Mouse (Mus musculus) ES-E14 (cell line): ENCODE measurements around the gene Asic1. TPM values are rescaled to one million over a fixed set of nuclear protein-coding genes. Genes with fewer than 3 reads are reported as not detected.

ENCODE experiments used
- DNase-seq: peaks from one replicate; pipeline ENCODE4 v3.0.0-alpha.2; 2013; ENCODE audit warnings: low read depth, low spot score
- H3K27ac ChIP-seq: 2 replicates; pipeline ENCODE4 v1.5.1; 2012; ENCODE audit warnings: low read depth, mild to moderate bottlenecking, low read length, moderate library complexity, mixed read lengths; ENCODE audit not compliant: poor library complexity, insufficient read depth, severe bottlenecking
- H3K36me3 ChIP-seq: 2 replicates; pipeline ENCODE4 v1.6.1; 2012; ENCODE audit warnings: mild to moderate bottlenecking, low read length, moderate library complexity, mixed read lengths; ENCODE audit not compliant: control insufficient read depth, poor library complexity, insufficient read depth, severe bottlenecking
- H3K4me1 ChIP-seq, 2 experiments: fragments of 150-350 bp in 1 of 2; sonication (generic) in 1 of 2; 2 replicates each; pipeline ENCODE4 v1.6.1; 2012; ENCODE audit warnings: low read length in 2 of 2, mild to moderate bottlenecking in 1 of 2, mixed read lengths in 1 of 2; ENCODE audit not compliant: control insufficient read depth in 2 of 2, insufficient read depth in 2 of 2, poor library complexity in 1 of 2
- H3K4me3 ChIP-seq, 2 experiments: fragments of 150-350 bp in 1 of 2; sonication (generic) in 1 of 2; 2 replicates each; pipeline ENCODE4 v1.5.1; 2012; ENCODE audit warnings: low read length in 2 of 2, low read depth in 1 of 2, mild to moderate bottlenecking in 1 of 2, mixed read lengths in 1 of 2; ENCODE audit not compliant: insufficient read depth in 1 of 2, poor library complexity in 1 of 2, severe bottlenecking in 1 of 2
- H3K9ac ChIP-seq: 2 replicates; pipeline ENCODE4 v1.6.1; 2012; ENCODE audit warnings: low read depth, mild to moderate bottlenecking, low read length, mixed read lengths; ENCODE audit not compliant: poor library complexity, insufficient read depth, severe bottlenecking
- H3K9me3 ChIP-seq: fragments of 150-350 bp; sonication (generic); 2 replicates; pipeline ENCODE4 v1.6.1; 2012; ENCODE audit warnings: low read depth, mild to moderate bottlenecking, low read length; ENCODE audit not compliant: control insufficient read depth, insufficient read depth
- CHD2 ChIP-seq: IDR thresholded peaks from 2 replicates; pipeline ENCODE4 v1.6.1; 2014; ENCODE audit warnings: mild to moderate bottlenecking, low read depth, low read length, inconsistent platforms
- HCFC1 ChIP-seq: IDR thresholded peaks from 2 replicates; pipeline ENCODE4 v1.6.1; 2012; ENCODE audit warnings: low read length, inconsistent platforms, borderline replicate concordance; ENCODE audit not compliant: insufficient read depth
- MAFK ChIP-seq: IDR thresholded peaks from 2 replicates; pipeline ENCODE4 v1.6.1; 2014; ENCODE audit warnings: mild to moderate bottlenecking, low read depth, low read length, inconsistent platforms; ENCODE audit not compliant: insufficient read depth
- ZC3H11A ChIP-seq: IDR thresholded peaks from 2 replicates; pipeline ENCODE4 v1.6.1; 2012; ENCODE audit warnings: low read depth, mild to moderate bottlenecking, inconsistent platforms, low read length, borderline replicate concordance
- ZNF384 ChIP-seq: IDR thresholded peaks from 2 replicates; pipeline ENCODE4 v1.6.1; 2012; ENCODE audit warnings: low read depth, low read length, inconsistent platforms
- in situ Hi-C, 2 experiments: fragments of 600-800 bp; cut with MboI; formaldehyde crosslinking; loops; one replicate each; pipeline ENCODE4 v1.15.1; 2025; ENCODE audit warnings: low sequenced_read_pairs in 2 of 2, inconsistent platforms in 1 of 2; ENCODE audit not compliant: unreplicated experiment in 2 of 2
- total RNA-seq: library from RNA; depleted of rRNA; stranded (reverse); fragments of 300-350 nt; gene quantifications from 2 replicates; pipeline ENCODE4 v1.2.3, GENCODE M21; 2012

Gene Asic1
- total RNA-seq, 1 experiment: 6.6 TPM

DNA sequence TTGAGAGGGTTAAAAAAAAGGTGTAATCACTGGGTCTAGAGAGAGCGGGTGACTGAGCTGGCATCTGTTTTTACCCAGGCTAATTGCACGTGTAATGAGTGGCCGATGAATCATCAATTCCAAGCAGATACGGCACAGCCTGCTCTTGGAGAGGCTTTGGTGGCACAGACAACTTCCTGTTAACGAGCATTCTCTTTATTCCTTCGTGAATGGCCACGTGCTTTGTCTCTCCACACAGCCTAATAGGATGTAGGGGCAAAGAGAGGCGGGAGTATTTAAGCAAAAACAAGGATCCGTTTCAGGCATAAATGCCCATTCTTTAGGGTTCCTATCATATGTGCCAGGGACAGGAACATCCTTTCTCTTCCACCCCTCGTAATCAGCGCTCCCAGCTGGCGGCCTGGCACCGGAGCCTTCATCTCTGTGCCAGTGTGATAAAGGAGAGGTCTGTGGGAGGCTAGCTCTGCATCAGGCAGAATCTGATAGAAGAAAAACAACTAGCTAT lies 45.2 kb downstream of the Asic1 start:
- H3K4me3 ChIP-seq: no peak overlapping the region
- no peak overlapping the region for H3K27ac ChIP-seq
- in situ Hi-C loops: loop anchor here in 1 of 2 experiments (10.0 kb wide), 1 partner anchor 189 kb away; no protein-coding TSS in a partner anchor
- no peak for TF ChIP-seq HCFC1
- peaks cover 30% of the 10 kb centered on the region for H3K36me3 ChIP-seq
- peaks cover 0 to 29% of the 10 kb centered on the region in 2 experiments; a peak in 3 of 4 replicates for H3K4me1 ChIP-seq
- H3K9me3 ChIP-seq: no peaks in the 10 kb centered on the region
- no peak overlapping the region for H3K9ac ChIP-seq
- DNase-seq: no peak

DNA sequence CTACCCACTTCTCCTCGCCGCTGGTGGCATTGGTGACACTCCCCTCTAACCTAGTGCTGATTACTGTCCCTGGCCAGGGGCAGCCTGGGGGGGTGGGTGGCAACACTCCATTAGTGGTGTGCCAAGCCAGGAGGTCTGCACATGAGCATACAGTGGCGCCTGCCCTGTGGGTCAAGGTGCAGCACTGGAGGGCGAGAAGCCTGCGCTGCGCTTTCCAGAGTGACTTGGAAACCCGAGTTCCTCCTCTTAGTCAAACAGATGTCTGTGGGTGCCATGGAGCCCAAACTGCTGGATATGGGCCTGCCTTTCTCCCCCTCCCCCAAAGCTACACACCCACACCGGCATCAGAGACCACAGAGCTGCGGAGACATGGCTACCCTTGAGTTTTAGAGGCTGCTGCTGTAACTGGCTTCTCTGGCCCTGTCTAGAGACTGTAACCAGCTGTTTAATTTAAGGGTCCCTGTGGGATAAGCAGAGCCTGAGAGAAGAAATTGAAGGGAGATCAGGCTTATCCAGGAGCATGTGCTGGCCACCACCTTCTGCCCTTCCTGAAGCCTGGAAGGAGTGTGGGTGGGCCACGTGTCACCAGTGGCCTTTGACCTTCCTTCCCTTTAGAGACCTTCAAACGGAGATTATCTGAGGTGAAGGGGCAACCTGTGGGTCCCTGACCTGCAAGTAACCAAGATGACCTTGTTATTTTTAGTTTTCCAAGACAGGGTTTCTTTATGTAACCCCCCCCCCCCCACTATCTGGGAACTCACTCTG lies 46.0 kb downstream of the Asic1 start:
- Histone ChIP-seq H3K27ac (no peak overlapping the region), H3K9ac (no peak overlapping the region), H3K36me3 (peaks cover 22% of the 10 kb centered on the region), H3K4me3 (no peak overlapping the region), H3K9me3 (no peaks in the 10 kb centered on the region), H3K4me1 (peaks cover 0 to 29% of the 10 kb centered on the region in 2 experiments; a peak in 3 of 4 replicates)
- no peak for DNase-seq
- no peak for TF ChIP-seq HCFC1
- TF ChIP-seq ZC3H11A: no peak
- TF ChIP-seq MAFK: no peak
- TF ChIP-seq CHD2: no peak
- TF ChIP-seq ZNF384: no peak
- in situ Hi-C loops: loop anchor here in 1 of 2 experiments (10.0 kb wide), 1 partner anchor 189 kb away; no protein-coding TSS in a partner anchor

DNA sequence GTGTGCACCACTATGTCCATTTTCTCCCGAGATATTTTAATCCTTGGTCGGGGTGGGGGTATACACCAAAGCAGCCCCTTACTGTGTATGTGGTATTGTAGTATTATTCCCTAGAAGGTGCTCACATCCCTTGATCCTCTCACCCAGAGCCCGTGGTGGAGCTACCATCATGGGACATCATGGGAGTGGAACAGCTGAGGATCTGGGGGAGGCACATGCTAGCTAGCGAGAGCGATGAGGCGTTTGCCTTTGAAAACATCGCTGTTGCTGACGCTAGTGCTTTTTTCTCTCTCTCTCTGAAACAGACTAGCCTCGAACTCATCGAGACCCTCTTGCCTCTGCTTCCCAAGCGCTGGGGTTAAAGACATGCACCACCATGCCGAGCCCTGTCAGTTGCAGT lies 46.6 kb downstream of the Asic1 start:
- no peak for DNase-seq
- Histone ChIP-seq H3K4me3 (no peak overlapping the region), H3K4me1 (peaks cover 0 to 25% of the 10 kb centered on the region in 2 experiments; a peak in 3 of 4 replicates), H3K9ac (no peak overlapping the region), H3K9me3 (no peaks in the 10 kb centered on the region), H3K36me3 (peaks cover 17% of the 10 kb centered on the region), H3K27ac (no peak overlapping the region)
- TF ChIP-seq HCFC1: no peak
- TF ChIP-seq ZNF384: no peak
- no peak for TF ChIP-seq MAFK
- TF ChIP-seq CHD2: no peak
- TF ChIP-seq ZC3H11A: no peak
- in situ Hi-C loops: loop anchor here in 1 of 2 experiments (10.0 kb wide), 1 partner anchor 188 kb away; no protein-coding TSS in a partner anchor

DNA sequence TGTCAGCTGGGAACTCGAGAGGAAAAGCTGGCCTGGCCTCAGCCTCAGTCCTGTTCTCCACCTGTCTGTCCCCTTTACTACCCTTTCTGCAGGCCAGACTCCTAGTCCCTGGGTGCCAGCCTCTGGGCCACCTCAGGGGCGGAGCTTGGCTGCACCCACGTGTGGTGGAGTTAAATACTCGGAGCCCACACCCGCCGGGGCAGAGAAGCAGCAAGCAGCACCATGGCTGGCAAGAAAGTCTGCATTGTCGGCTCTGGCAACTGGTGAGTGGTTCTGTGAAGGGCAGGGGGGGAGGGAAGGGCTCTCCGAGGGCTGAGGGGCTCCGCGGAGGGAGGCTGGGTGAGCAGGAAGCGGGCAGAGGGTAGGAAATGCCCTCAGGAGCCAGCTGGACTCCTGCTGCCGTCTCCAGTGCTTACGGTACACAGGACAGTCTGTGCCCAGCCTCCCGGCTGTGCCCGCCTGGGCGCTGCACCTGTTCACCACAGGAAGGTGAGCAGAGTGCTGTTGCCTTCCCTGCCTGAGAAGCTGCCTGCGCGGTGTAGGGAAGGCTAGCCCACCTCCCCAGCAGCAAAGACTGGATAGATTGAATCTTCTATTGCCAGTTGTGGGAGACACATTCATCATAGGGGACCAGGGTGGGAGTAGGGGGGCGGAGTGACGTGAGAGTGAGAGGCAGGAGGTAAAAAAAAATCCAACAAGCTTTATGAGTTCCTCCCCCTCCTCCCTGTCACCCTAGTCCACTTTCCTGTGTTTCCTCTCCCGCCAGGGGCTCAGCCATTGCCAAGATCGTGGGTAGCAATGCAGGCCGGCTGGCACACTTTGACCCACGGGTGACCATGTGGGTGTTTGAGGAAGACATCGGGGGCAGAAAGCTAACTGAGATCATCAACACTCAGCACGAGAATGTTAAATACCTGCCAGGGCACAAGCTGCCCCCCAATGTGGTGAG lies 47.5 kb downstream of the Asic1 start, which contains the start of gene Gpd1:
Gpd1 (plus strand) TSS at position 130 of the 949 bp plus-strand sequence.
- Histone ChIP-seq H3K36me3 (peaks cover 11% of the 10 kb centered on the region), H3K9me3 (no peaks in the 10 kb centered on the region), H3K9ac (no peak within 1 kb of the TSS), H3K27ac (no peak within 1 kb of the TSS), H3K4me3 (no peak within 1 kb of the TSS), H3K4me1 (peaks cover 0 to 28% of the 10 kb centered on the region in 2 experiments; a peak in 3 of 4 replicates)
- in situ Hi-C loops: loop anchor here in 1 of 2 experiments (10.0 kb wide), 1 partner anchor 187 kb away; no protein-coding TSS in a partner anchor
- no peak for DNase-seq
- TF ChIP-seq ZNF384 (no peak), CHD2 (no peak), ZC3H11A (no peak), MAFK (no peak), HCFC1 (no peak)
